Mouse (Mus musculus): ENCODE data around the gene Ehd2. TPM values are rescaled to one million over a fixed set of nuclear protein-coding genes. Genes with fewer than 3 reads are reported as not detected.
"Not testable (repeated sequence)": the region's sequence is repeated elsewhere in the genome, so short reads cannot be mapped to it uniquely, and the experiment has no call there.

The Ehd2 gene
- polyA plus RNA-seq, 1 experiment from 2014 or later, result 67.1 TPM

DNA sequence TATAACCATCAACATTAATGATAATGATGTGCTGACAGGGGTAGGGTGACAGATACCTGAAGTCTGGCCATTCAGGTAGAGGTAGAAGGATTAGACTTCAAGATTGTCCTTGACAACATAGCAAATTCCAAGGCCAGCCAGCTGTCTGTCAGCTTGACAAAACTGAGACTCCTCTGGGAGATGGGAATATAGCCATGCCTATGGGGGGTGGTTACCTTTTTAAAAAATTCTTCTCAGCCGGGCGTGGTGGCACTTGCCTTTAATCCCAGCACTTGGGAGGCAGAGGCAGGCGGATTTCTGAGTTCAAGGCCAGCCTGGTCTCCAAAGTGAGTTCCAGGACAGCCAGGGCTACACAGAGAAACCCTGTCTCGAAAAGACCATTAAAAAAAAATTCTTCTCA is 51.7 kb downstream of the Ehd2 start:
- DNase-seq (ENCODE audit: low spot score); ATAC-seq (ENCODE audit: low read depth); H3K9ac ChIP-seq (ENCODE audit: low read depth, low read length); H3K4me1 ChIP-seq (ENCODE audit: control insufficient read depth, insufficient read depth, low read length); H3K27ac ChIP-seq (replicated peaks; ENCODE audit: low read depth, low read length); H3K4me3 ChIP-seq (ENCODE audit: low read depth, low read length); H3K9me3 ChIP-seq (ENCODE audit: control insufficient read depth, low read length); H3K27me3 ChIP-seq (replicated peaks; ENCODE audit: control insufficient read depth, insufficient read depth, low read length); H3K4me2 ChIP-seq (ENCODE audit: low read depth, low read length): not testable (repeated sequence)
- H3K36me3 ChIP-seq (ENCODE audit: control insufficient read depth, insufficient read depth, low read length), result peaks cover 37% of the 10 kb centered on the region
- 95% methylated on average over 4 of the region's 4 CpGs for WGBS

DNA sequence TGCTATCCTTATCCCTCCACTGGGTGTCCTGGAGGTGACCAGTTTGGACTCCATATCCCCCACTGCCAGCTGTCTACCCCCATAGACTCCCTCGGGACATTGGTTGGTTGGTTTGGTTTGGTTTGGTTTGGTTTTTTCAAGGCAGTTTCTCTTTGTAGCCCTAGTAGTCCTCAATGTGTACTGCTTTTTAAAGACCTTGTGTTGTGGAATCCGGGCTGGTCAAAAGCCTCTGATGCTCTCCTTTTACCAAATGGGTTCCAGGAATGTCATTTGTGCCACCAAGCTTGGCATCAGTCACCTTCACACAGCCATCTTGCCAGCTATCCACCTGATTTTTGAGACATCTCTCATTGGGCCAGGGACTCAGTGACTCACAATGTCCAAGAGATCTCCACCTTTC is 52.6 kb downstream of the Ehd2 start:
- H3K9me3 ChIP-seq (ENCODE audit: control insufficient read depth, low read length), result no peaks in the 10 kb centered on the region
- no peak overlapping the region for H3K4me2 ChIP-seq (ENCODE audit: low read depth, low read length)
- H3K9ac ChIP-seq (ENCODE audit: low read depth, low read length), result no peak overlapping the region
- no peak overlapping the region for H3K27ac ChIP-seq (replicated peaks; ENCODE audit: low read depth, low read length)
- ATAC-seq (ENCODE audit: low read depth) (no peak), DNase-seq (ENCODE audit: low spot score) (no peak)
- WGBS, result 88% methylated on average over 2 of the region's 2 CpGs
- no peaks in the 10 kb centered on the region for H3K4me1 ChIP-seq (ENCODE audit: control insufficient read depth, insufficient read depth, low read length)
- no peak overlapping the region for H3K4me3 ChIP-seq (ENCODE audit: low read depth, low read length)
- peaks cover 30% of the 10 kb centered on the region for H3K36me3 ChIP-seq (ENCODE audit: control insufficient read depth, insufficient read depth, low read length)
- H3K27me3 ChIP-seq (replicated peaks; ENCODE audit: control insufficient read depth, insufficient read depth, low read length), result no peaks in the 10 kb centered on the region

DNA sequence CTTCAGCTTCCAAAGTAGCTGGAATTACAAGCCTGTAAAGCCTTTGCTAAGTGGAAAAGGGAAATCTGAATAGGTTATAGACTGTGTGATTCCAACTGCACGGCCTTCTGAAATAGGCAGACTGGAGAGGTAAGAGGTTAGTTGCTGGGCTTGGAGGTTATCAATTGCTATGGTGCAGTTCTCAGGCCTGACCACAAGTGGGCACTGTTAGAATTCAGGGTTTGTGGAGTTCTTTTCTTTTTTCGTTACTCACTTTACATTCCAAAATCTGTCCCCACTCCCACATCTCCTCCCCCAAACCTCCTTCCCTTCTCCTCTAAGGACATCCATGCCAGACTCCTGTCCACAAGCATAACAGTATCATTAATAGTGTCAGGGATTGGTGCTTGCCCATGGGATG is 53.1 kb downstream of the Ehd2 start:
- 29% methylated on average over 2 of the region's 2 CpGs for whole genome bisulfite sequencing
- peaks cover 25% of the 10 kb centered on the region for H3K36me3 ChIP-seq (ENCODE audit: control insufficient read depth, insufficient read depth, low read length)
- H3K4me3 ChIP-seq (ENCODE audit: low read depth, low read length), result no peak overlapping the region
- H3K27ac ChIP-seq (replicated peaks; ENCODE audit: low read depth, low read length), result no peak overlapping the region
- no peaks in the 10 kb centered on the region for H3K9me3 ChIP-seq (ENCODE audit: control insufficient read depth, low read length)
- DNase-seq (ENCODE audit: low spot score) (no peak), ATAC-seq (ENCODE audit: low read depth) (no peak)
- no peaks in the 10 kb centered on the region for H3K27me3 ChIP-seq (replicated peaks; ENCODE audit: control insufficient read depth, insufficient read depth, low read length)
- H3K4me1 ChIP-seq (ENCODE audit: control insufficient read depth, insufficient read depth, low read length), result no peaks in the 10 kb centered on the region
- no peak overlapping the region for H3K9ac ChIP-seq (ENCODE audit: low read depth, low read length)
- H3K4me2 ChIP-seq (ENCODE audit: low read depth, low read length), result no peak overlapping the region

DNA sequence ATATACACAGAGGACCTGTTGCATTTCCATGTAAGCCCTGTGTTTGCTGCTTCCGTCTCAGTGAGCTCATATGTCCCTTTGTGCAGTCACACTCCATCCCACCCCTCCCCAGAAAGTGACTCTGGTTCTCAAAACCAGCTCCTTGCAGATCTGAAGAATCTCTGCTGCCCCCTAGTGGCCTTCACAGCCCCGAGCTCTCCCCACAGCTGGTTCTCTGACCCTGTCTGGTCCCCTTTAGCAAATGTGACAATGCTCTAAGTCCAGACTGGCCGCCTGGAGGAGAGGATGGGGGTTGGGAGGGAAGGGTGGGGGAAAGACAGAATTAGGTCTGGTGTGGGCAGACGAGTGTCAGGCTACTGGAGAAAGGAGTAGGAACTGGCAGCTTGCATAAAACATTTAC is 55.2 kb downstream of the Ehd2 start:
- Histone ChIP-seq H3K9ac (ENCODE audit: low read depth, low read length) (no peak overlapping the region), H3K9me3 (ENCODE audit: control insufficient read depth, low read length) (no peaks in the 10 kb centered on the region), H3K4me1 (ENCODE audit: control insufficient read depth, insufficient read depth, low read length) (no peaks in the 10 kb centered on the region), H3K27ac (replicated peaks; ENCODE audit: low read depth, low read length) (no peak overlapping the region), H3K27me3 (replicated peaks; ENCODE audit: control insufficient read depth, insufficient read depth, low read length) (no peaks in the 10 kb centered on the region), H3K36me3 (ENCODE audit: control insufficient read depth, insufficient read depth, low read length) (peaks cover 8% of the 10 kb centered on the region), H3K4me3 (ENCODE audit: low read depth, low read length) (no peak overlapping the region), H3K4me2 (ENCODE audit: low read depth, low read length) (no peak overlapping the region)
- ATAC-seq (ENCODE audit: low read depth) (peak; percentile 62; the same call in 1 of the 2 replicates), DNase-seq (ENCODE audit: low spot score) (peak; percentile 86)
- WGBS, result 1% methylated on average over 4 of the region's 4 CpGs

DNA sequence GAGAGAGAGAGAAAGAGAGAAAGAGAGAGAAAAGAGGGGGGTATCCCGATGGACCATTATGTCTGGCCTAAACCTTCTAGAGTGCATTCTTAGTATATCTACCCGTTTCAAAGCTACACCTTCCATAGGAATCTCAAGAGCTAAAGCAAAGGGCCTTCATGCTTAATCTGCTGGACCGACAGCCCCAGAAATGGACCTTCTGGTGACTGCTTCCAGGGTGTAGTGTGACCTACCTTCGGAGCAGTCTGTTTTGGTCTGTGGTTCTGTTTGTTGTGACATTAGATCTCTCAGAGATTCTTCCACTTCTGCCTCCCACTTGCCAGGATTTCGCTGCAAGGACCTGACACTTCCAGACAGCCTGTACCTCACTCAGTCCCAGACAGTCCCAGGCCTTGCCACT is 56.8 kb downstream of the Ehd2 start:
- Histone ChIP-seq H3K4me1 (ENCODE audit: control insufficient read depth, insufficient read depth, low read length) (no peaks in the 10 kb centered on the region), H3K27me3 (replicated peaks; ENCODE audit: control insufficient read depth, insufficient read depth, low read length) (no peaks in the 10 kb centered on the region), H3K9me3 (ENCODE audit: control insufficient read depth, low read length) (no peaks in the 10 kb centered on the region), H3K4me2 (ENCODE audit: low read depth, low read length) (no peak overlapping the region), H3K36me3 (ENCODE audit: control insufficient read depth, insufficient read depth, low read length) (no peaks in the 10 kb centered on the region), H3K4me3 (ENCODE audit: low read depth, low read length) (no peak overlapping the region), H3K27ac (replicated peaks; ENCODE audit: low read depth, low read length) (no peak overlapping the region), H3K9ac (ENCODE audit: low read depth, low read length) (no peak overlapping the region)
- DNase-seq (ENCODE audit: low spot score), result no peak
- WGBS, result 75% methylated on average over 5 of the region's 5 CpGs
- ATAC-seq (ENCODE audit: low read depth), result no peak

- ATAC-seq (ENCODE audit: low read depth) (no peak), DNase-seq (ENCODE audit: low spot score) (no peak)
- H3K9ac ChIP-seq (ENCODE audit: low read depth, low read length), result no peak overlapping the region
- H3K4me1 ChIP-seq (ENCODE audit: control insufficient read depth, insufficient read depth, low read length), result no peaks in the 10 kb centered on the region
- 71% methylated on average over 8 of the region's 8 CpGs for WGBS
- H3K4me3 ChIP-seq (ENCODE audit: low read depth, low read length), result no peak overlapping the region
- no peaks in the 10 kb centered on the region for H3K27me3 ChIP-seq (replicated peaks; ENCODE audit: control insufficient read depth, insufficient read depth, low read length)
- H3K9me3 ChIP-seq (ENCODE audit: control insufficient read depth, low read length), result no peaks in the 10 kb centered on the region
- H3K4me2 ChIP-seq (ENCODE audit: low read depth, low read length), result no peak overlapping the region
- H3K36me3 ChIP-seq (ENCODE audit: control insufficient read depth, insufficient read depth, low read length), result no peaks in the 10 kb centered on the region
- no peak overlapping the region for H3K27ac ChIP-seq (replicated peaks; ENCODE audit: low read depth, low read length)
Measured at GRCm38 (mm10) chr7:15907971-15908590, 59.3 kb downstream of the Ehd2 start.

DNA sequence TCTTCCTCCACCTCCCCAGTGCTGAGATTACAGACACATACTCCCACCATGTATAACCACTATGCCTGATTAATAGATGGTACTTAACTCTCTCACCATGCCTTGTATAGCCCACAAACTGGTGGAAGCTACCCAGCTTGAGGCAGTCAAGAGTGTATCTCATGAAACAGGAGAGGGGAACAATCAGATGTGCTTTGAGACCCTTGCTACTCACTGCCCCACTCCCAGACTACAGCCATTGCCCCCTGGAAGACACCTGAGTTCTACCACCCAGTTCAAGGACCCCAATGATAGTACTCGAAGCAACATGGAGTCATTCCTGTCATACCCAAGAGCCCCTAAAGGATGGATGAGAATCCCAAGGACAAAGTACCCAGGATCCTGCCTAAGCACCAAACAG is 60.8 kb downstream of the Ehd2 start:
- no peaks in the 10 kb centered on the region for H3K4me1 ChIP-seq (ENCODE audit: control insufficient read depth, insufficient read depth, low read length)
- H3K36me3 ChIP-seq (ENCODE audit: control insufficient read depth, insufficient read depth, low read length), result no peaks in the 10 kb centered on the region
- DNase-seq (ENCODE audit: low spot score), result no peak
- H3K4me2 ChIP-seq (ENCODE audit: low read depth, low read length), result no peak overlapping the region
- H3K27ac ChIP-seq (replicated peaks; ENCODE audit: low read depth, low read length), result no peak overlapping the region
- H3K9me3 ChIP-seq (ENCODE audit: control insufficient read depth, low read length), result no peaks in the 10 kb centered on the region
- H3K9ac ChIP-seq (ENCODE audit: low read depth, low read length), result no peak overlapping the region
- H3K27me3 ChIP-seq (replicated peaks; ENCODE audit: control insufficient read depth, insufficient read depth, low read length), result no peaks in the 10 kb centered on the region
- 91% methylated on average over 1 of the region's 1 CpGs for WGBS
- ATAC-seq (ENCODE audit: low read depth), result no peak
- no peak overlapping the region for H3K4me3 ChIP-seq (ENCODE audit: low read depth, low read length)

- 66% methylated on average over 7 of the region's 7 CpGs for WGBS
- DNase-seq (ENCODE audit: low spot score) (no peak), ATAC-seq (ENCODE audit: low read depth) (no peak)
- Histone ChIP-seq H3K27ac (replicated peaks; ENCODE audit: low read depth, low read length) (no peak overlapping the region), H3K9me3 (ENCODE audit: control insufficient read depth, low read length) (no peaks in the 10 kb centered on the region), H3K27me3 (replicated peaks; ENCODE audit: control insufficient read depth, insufficient read depth, low read length) (no peaks in the 10 kb centered on the region), H3K4me2 (ENCODE audit: low read depth, low read length) (no peak overlapping the region), H3K4me3 (ENCODE audit: low read depth, low read length) (no peak overlapping the region), H3K4me1 (ENCODE audit: control insufficient read depth, insufficient read depth, low read length) (no peaks in the 10 kb centered on the region), H3K36me3 (ENCODE audit: control insufficient read depth, insufficient read depth, low read length) (no peaks in the 10 kb centered on the region), H3K9ac (ENCODE audit: low read depth, low read length) (no peak overlapping the region)
Measured at GRCm38 (mm10) chr7:15905861-15906260, 61.5 kb downstream of the Ehd2 start.

DNA sequence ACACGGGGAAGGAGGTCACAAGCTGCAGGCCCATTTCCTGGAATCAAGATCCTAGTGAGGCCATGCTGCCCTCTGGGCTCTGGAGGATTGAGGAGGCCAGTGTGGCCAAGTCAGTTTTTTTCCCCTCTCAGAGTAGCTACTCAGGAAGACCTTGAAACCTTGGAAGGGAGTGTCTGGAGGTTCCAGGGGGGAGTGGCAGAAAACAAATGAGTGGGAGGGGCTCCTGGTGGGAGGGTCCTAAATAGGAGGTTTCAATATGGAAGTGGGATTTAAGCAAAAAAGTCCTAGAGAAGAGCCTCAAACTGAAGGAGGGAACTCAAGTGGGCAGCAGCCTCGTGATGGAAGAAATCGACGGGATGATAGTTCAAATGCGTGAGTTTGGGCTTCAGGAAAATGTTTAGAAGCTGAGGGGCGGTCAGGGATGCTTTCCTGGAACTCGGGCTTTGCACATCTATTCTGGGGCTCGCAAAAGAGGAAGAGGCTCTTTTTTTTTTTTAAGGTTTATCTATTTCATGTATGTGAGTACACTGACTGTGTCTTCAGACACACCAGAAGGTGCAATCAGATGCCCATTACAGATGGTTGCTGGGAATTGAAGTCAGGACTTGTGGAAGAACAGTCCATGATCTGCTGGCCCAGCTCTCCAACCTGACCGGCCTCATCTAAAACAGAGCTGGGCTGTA is 65.9 kb downstream of the Ehd2 start:
- no peak overlapping the region for H3K4me3 ChIP-seq (ENCODE audit: low read depth, low read length)
- WGBS, result 77% methylated on average over 9 of the region's 9 CpGs
- DNase-seq (ENCODE audit: low spot score), result no peak
- H3K4me1 ChIP-seq (ENCODE audit: control insufficient read depth, insufficient read depth, low read length), result no peaks in the 10 kb centered on the region
- no peak overlapping the region for H3K4me2 ChIP-seq (ENCODE audit: low read depth, low read length)
- H3K9me3 ChIP-seq (ENCODE audit: control insufficient read depth, low read length), result no peaks in the 10 kb centered on the region
- H3K27me3 ChIP-seq (replicated peaks; ENCODE audit: control insufficient read depth, insufficient read depth, low read length), result no peaks in the 10 kb centered on the region
- H3K36me3 ChIP-seq (ENCODE audit: control insufficient read depth, insufficient read depth, low read length), result no peaks in the 10 kb centered on the region
- H3K9ac ChIP-seq (ENCODE audit: low read depth, low read length), result no peak overlapping the region
- ATAC-seq (ENCODE audit: low read depth), result no peak
- no peak overlapping the region for H3K27ac ChIP-seq (replicated peaks; ENCODE audit: low read depth, low read length)
